Mouse (Mus musculus) thymus, adult 2 months (tissue): ENCODE data around the gene Eef1akmt1. TPM values are rescaled to one million over a fixed set of nuclear protein-coding genes. Genes with fewer than 3 reads are reported as not detected.

ENCODE experiments used
- DNase-seq: peaks from one replicate; pipeline ENCODE4 v3.0.0; 2021
- H3K27ac ChIP-seq: fragments of 200-500 bp; 2 replicates; pipeline ENCODE4 v1.5.1; 2012; ENCODE audit warnings: low read length, control low read depth; ENCODE audit not compliant: control insufficient read depth, insufficient read depth
- H3K27me3 ChIP-seq: fragments of 200-500 bp; 2 replicates; pipeline ENCODE4 v1.6.1; 2012; ENCODE audit warnings: mild to moderate bottlenecking, low read length, moderate library complexity, mixed read lengths; ENCODE audit not compliant: control insufficient read depth, insufficient read depth
- H3K36me3 ChIP-seq: fragments of 200-500 bp; 2 replicates; pipeline ENCODE4 v1.6.1; 2012; ENCODE audit warnings: mild to moderate bottlenecking, low read length, moderate library complexity; ENCODE audit not compliant: control insufficient read depth, insufficient read depth
- H3K4me1 ChIP-seq: fragments of 200-500 bp; replicated peaks from 2 replicates; pipeline ENCODE4 v1.6.1; 2012; ENCODE audit warnings: low read length; ENCODE audit not compliant: control insufficient read depth, insufficient read depth
- H3K4me3 ChIP-seq: fragments of 200-500 bp; 2 replicates; pipeline ENCODE4 v1.5.1; 2012; ENCODE audit warnings: mild to moderate bottlenecking, low read length, control low read depth, moderate library complexity; ENCODE audit not compliant: control insufficient read depth, insufficient read depth
- CTCF ChIP-seq: fragments of 200-500 bp; IDR thresholded peaks from 2 replicates; pipeline ENCODE4 v1.5.1; 2012; ENCODE audit warnings: mild to moderate bottlenecking, control low read depth, low read length, moderate library complexity, borderline replicate concordance; ENCODE audit not compliant: control insufficient read depth, poor library complexity, insufficient read depth; ENCODE audit errors: extremely low read depth
- POLR2A ChIP-seq: fragments of 200-500 bp; IDR thresholded peaks from 2 replicates; pipeline ENCODE4 v1.6.1; 2012; ENCODE audit warnings: mild to moderate bottlenecking, low read length, control low read depth, moderate library complexity; ENCODE audit not compliant: control insufficient read depth, poor library complexity, insufficient read depth; ENCODE audit errors: extremely low read depth
- WGBS: fragments of 180-500 bp; shearing (Covaris S2); methylation state at CpG from one replicate; pipeline ENCODE4 v1.1.7; 2018; 5-methylcytosine and 5-hydroxymethylcytosine counted together
- polyA plus RNA-seq: library from polyadenylated mRNA; depleted of rRNA; stranded (reverse); fragments of >200 nt; gene quantifications from 2 replicates; pipeline ENCODE4 v1.2.3, GENCODE M21; 2012

The Eef1akmt1 gene
- polyA plus RNA-seq, 1 experiment: 24.0 TPM

DNA sequence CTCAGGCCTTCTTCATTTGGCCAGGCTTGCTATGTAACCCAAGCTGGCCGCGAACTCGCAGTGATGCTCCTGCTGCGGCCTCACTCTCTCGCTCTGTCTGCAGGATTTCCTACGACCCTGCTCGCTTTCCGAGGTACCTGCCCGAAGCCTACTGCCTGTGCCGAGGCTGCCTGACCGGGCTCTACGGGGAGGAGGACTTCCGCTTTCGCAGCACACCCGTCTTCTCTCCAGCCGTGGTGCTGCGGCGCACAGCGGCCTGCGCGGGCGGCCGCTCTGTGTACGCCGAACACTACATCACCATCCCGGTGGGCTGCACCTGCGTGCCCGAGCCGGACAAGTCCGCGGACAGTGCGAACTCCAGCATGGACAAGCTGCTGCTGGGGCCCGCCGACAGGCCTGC, 29.2 kb downstream of the Eef1akmt1 start:
- Histone ChIP-seq H3K27ac (no peak overlapping the region), H3K27me3 (no peaks in the 10 kb centered on the region), H3K4me3 (peak overlapping the region; percentile 28; the same call in 1 of the 2 replicates), H3K36me3 (no peaks in the 10 kb centered on the region), H3K4me1 (peaks cover 5% of the 10 kb centered on the region; the same call in 1 of the 2 replicates)
- DNase-seq: peak; percentile 10
- TF ChIP-seq POLR2A: no peak
- no peak for TF ChIP-seq CTCF
- 69% methylated on average over 34 of the region's 34 CpGs for WGBS

DNA sequence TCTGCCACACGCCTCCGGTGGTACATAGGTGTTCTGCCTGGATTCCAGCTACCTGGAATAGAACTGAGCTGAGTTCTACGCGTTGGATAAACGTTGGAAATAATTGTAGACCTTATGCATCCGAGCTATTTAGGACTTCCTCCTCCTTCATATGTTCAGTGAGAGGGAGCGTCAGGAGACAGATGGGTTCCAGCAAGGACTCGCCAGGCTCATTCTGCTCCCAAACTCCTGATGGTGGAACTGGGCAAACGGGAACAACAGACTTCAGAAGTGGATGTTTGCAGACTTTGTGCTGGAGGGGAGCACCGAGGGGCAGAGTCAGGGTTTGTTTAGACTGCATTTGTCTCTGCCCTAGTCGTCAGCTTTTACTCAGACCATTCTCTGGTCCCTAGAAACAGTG, 30.7 kb downstream of the Eef1akmt1 start:
- WGBS: 90% methylated on average over 11 of the region's 11 CpGs
- Histone ChIP-seq H3K4me1 (peaks cover 3% of the 10 kb centered on the region; the same call in 1 of the 2 replicates), H3K27ac (no peak overlapping the region), H3K4me3 (no peak overlapping the region), H3K36me3 (no peaks in the 10 kb centered on the region), H3K27me3 (no peaks in the 10 kb centered on the region)
- TF ChIP-seq CTCF (no peak), POLR2A (no peak)
- DNase-seq: no peak

DNA sequence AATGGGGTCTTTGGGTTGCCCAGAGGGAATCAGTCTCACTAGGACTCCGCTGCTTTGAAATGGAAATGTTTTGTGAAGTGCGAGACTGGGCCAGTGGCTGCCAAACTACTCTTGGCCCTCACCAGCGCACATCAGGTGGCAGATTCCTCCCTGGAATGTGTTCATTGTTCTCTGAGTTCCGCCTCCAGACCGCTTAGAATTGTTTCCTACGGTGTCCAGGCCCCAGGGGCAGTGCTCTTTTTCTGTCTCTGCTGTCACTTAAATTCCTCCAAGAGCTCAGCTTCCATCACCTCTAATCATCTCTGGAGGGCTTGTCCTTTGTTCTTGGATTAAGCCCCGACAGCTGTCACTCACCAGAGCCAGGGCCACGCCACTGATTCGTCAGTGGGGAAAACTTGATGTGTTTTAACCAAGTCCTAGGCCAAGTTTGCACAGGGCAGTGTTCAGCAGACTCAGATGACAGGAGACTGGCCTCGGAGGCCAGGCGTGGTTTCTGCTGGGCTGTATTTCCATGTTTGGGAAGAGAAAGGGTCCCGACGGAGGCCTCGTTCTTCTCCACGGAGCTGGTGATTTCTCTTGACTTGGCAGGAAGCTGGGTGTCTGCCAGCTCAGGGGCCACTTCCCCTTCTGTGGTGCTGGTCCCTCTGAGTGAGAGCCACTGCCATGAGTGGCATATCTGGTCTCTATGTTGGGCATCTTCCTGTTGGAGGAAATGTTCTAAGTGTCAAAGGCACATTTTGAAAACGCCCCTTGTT, 34.0 kb downstream of the Eef1akmt1 start:
- Histone ChIP-seq H3K27ac (no peak overlapping the region), H3K4me1 (peaks cover 3% of the 10 kb centered on the region; the same call in 1 of the 2 replicates), H3K36me3 (no peaks in the 10 kb centered on the region), H3K4me3 (no peak overlapping the region), H3K27me3 (no peaks in the 10 kb centered on the region)
- DNase-seq: no peak
- TF ChIP-seq POLR2A: no peak
- no peak for TF ChIP-seq CTCF
- 43% methylated on average over 16 of the region's 16 CpGs for WGBS

DNA sequence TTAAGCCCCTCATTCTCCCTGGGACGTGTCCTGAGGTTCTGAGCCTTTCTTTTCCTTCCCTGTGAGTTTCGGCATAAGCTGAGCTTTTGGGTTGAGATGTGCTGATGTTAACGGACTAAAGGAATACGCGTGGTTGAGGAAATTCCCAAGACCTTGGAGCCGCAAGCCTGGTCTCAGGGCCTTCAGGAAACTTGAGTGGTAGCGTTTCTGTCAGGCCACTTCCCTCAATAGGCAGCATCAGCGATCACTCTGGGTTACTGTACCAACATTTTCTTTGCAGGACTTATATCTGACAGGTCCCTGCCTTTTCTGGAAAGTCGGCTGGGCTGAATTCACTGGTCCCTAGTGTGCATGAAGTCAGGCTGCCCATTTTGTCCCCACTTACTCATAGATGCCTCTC, 34.6 kb downstream of the Eef1akmt1 start:
- H3K4me1 ChIP-seq: 0 out of 2 replicates have a peak, but pooled peaks cover 3% of the 10 kb centered on the region
- DNase-seq: no peak
- H3K4me3 ChIP-seq: no peak overlapping the region
- TF ChIP-seq CTCF (no peak), POLR2A (no peak)
- H3K27me3 ChIP-seq: no peaks in the 10 kb centered on the region
- H3K36me3 ChIP-seq: no peaks in the 10 kb centered on the region
- WGBS: 93% methylated on average over 9 of the region's 9 CpGs
- no peak overlapping the region for H3K27ac ChIP-seq

DNA sequence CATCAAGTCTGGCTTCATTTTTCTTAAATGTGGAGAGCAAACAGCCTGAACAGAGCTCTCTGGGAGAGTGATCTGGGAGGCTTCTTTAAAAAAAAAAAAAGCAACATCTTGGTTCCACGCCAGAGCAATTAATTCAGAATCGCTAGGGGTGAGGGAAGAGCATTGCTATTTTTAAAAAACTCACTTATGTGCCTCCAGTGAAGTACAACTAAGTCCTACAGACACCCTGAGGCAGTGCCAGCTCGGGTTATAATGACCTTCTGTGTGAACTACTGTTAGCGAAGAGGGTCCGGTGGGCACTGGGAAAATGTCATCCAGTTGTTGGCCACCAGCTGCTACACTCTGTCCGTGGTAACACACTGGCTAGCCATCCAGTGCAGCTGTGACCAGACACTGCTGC, 35.8 kb downstream of the Eef1akmt1 start:
- 70% methylated on average over 6 of the region's 6 CpGs for WGBS

DNA sequence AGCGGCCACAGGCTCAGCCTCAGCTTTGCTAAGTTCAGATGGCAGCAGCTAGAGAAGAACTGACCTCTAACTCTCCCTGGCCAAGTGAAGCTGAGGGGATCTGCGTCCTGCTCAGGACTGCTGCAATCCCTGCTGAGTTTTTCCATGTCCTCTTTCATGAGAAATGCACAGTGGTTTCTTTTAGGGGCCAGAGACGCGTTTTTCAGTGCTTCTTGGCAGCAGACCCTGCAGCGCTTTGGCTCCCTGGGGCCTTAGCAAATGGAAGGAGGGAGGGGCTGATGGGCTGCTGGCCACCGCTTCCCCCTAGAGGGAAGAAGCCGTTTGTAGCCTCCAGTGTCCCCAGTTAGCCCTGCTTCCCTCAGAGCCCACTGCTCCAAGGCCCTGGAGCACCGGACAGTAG, 36.5 kb downstream of the Eef1akmt1 start:
- Histone ChIP-seq H3K27ac (no peak overlapping the region), H3K36me3 (no peaks in the 10 kb centered on the region), H3K4me3 (no peak overlapping the region), H3K4me1 (0 out of 2 replicates have a peak, but pooled peaks cover 3% of the 10 kb centered on the region), H3K27me3 (no peaks in the 10 kb centered on the region)
- DNase-seq: no peak
- 72% methylated on average over 8 of the region's 8 CpGs for WGBS
- no peak for TF ChIP-seq CTCF
- TF ChIP-seq POLR2A: no peak

More for the DNA sequence above, 35.8 kb downstream of the Eef1akmt1 start:
- TF ChIP-seq CTCF: no peak
- no peak for TF ChIP-seq POLR2A
- 0 out of 2 replicates have a peak, but pooled peaks cover 3% of the 10 kb centered on the region for H3K4me1 ChIP-seq
- no peak for DNase-seq
- H3K27ac ChIP-seq: no peak overlapping the region
- no peaks in the 10 kb centered on the region for H3K27me3 ChIP-seq
- H3K4me3 ChIP-seq: no peak overlapping the region
- H3K36me3 ChIP-seq: no peaks in the 10 kb centered on the region
